Mouse (Mus musculus) layer of hippocampus, adult 11-12 months (tissue): Measurements from ENCODE around the gene Rnf144a.
"Not testable (repeated sequence)": the region's sequence is repeated elsewhere in the genome, so short reads cannot be mapped to it uniquely, and the experiment has no call there.

Source experiments
- DNase-seq: peaks from one replicate; pipeline ENCODE4 v3.0.0; 2022; ENCODE audit warnings: low spot score

The Rnf144a gene

GRCm38 (mm10) chr12:26415104-26415771 lies at the start of gene Rnf144a:
TSS of gene Rnf144a (minus strand) at chr12:26415254.
- peak; percentile 92 for DNase-seq

DNA sequence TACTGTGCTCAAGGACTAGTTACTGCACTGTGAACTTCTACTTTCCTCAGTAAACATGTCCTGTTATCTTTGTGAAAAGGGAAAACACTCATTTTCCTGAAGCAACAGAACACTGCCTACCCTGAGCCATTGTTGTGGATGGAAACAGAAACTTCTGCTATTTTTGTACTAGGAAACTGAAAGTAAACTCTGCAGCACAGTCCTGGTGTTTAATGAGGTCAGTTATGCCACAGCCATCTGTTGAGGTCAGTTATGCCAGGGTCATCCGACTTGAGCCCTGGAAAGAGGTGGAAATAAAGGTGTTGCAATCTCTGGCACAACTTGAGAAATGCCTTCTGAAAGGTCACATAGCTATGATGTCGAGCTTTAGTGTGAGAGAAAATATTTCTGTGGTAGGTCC lies 45.0 kb upstream of the Rnf144a start:
- DNase-seq, result no peak

DNA sequence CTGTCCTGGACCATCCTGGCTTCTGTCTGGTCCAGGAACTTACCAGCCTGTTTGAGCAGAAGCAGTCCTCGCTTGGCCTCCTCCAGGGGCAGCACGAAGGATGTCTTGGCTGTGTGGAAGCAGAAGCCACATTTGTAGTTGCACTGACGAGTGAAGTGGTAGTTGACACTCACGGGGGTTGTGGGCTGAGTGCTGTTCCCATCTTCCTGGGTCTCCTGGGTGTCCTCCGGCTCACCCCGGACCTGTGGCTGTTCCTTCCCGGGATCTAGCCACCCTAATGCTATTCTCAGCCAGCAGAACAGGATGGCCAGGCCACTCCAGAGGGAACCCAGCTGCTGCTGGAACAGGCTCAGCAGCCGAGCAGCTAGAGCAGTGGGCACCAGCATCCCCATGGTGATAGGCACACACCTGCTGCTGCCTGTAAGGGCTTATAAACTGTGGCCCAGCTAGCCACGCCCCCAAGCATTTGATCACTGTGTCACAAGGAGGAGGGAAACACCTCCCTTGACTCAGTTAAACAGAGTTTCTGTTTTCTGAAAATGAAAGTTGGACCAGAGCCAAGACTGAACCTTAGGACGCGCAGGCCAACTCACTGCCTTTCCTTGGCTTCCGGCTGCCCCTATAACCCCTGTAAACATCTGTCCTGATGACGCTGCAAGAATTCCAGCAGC lies 41.1 kb upstream of the Rnf144a start, which contains the start of gene Rsad2:
Rsad2 (minus strand) TSS at position 425 of the 671 bp plus-strand sequence.
- DNase-seq, result peak; percentile 24

DNA sequence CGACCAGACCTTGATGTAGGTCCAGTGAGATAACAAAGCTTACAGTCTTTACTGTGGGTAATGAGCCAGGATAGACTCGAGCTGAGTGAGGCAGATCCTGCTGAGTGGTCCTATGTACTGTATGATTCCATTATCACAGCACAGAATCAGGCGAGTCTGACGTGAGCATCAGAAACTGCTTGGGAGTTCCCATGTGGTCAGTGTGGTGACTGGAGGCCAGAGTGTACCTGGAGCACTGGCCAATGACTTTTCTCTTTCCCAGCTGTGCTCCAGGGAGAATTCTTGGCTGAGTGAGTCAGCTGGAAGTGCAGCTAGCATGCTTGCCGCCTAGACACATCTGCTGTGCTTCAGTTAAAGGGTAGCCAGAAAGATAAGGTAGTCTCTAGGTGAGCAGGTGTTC lies 39.6 kb upstream of the Rnf144a start:
- no peak for DNase-seq

DNA sequence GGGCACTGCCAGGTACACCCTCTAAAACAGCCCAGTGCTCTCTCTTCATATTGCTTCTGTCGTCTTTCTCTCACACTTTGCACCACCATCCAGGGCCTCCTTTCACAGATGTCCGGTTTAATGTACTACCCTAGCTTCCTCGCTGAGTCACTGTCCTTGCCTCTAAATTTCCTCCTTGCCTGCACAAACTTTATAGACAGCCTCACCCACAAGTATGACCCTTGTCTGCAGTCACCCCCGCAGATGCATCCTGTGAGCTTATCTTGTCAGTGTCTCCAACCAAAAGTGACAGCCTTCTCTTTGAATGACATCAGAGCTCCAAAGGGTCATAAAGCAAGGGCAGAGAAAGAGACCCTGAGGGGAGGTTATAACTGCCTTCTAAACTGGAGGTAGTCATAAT lies 37.9 kb upstream of the Rnf144a start:
- no peak for DNase-seq

DNA sequence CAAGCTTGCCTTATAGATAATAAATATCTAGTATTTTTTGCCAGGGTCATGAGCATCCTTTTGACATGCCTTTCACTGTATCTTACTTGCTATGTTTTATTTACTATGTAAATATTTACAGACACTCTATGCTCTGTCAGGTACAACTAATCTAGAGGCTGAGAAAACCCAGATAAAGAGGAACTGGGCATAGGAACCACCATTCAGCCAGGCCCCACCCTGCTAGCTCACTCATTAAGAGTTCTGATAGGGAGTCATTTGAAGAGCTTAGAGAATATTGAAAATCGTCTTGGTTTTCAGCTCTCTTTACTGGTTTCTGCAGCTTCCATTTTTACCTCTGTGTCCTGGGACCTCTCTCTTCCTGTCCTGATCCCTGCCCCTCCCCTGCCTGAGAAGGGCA lies 36.1 kb upstream of the Rnf144a start:
- no peak for DNase-seq

- no peak for DNase-seq
These were observed 34.4 kb upstream of the Rnf144a start for GRCm38 (mm10) chr12:26449483-26449882.

GRCm38 (mm10) chr12:26446377-26447045 lies 31.5 kb upstream of the Rnf144a start:
- DNase-seq, result no peak

- DNase-seq, result no peak
These were observed 29.5 kb upstream of the Rnf144a start for GRCm38 (mm10) chr12:26444511-26444910.

DNA sequence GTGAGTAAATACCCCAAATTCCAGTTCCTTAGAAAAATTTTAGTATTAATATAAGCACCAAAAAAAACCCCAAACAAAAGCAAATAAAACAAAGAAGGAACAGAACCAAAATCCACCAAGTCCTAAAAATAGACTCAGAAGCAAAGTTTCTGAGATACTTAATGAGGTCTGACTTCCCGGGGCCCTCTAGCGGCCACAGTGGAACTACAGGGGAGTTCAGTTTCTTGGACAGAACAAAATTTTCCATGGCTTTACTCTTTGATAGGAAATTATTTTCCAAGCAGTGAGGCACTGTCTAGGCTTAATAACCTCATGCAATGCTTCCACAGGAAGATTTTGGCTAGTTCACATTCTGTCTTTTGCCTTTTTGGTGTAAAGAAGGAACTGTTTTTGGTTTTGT lies 29.0 kb upstream of the Rnf144a start:
- peak; percentile 79 for DNase-seq

GRCm38 (mm10) chr12:26439366-26439765 lies 24.3 kb upstream of the Rnf144a start:
- DNase-seq, result no peak

DNA sequence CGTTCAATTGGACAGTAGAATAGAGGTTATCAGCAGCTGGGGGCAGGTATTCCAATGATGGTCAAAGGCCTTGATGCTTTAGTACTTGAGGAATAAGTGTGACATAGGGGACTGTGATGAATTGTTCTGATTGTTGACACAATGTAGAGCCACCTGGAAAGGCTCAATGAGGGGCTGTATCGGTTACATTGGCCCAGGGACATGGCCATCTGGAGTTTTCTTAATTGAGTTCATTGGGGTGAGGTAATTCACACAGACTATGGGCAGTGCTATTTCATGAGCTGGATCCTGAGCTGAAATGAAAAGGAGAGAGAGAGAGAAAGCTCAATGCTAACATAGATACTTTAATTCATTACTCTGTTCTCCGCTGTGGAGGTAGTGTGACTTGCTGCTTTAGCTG lies 22.9 kb upstream of the Rnf144a start:
- no peak for DNase-seq

DNA sequence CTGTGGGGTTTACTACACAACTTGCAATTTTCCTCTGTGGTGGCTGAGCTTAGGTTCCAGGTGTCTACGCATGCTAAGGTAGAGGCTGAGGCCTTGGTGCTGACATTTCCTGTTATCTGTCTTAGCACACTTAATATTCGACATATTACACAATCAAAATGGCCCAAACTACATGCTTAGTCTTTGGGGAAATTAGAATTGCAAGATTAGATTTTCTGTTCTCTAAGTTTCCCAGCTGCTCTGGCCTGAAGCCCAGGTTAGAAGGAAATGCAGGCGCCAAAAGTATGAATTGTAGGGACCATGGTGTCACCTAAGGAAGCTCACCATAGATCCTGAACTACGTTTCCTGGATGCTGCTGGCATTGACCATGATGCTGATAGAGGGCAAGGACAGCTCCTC lies 21.3 kb upstream of the Rnf144a start:
- DNase-seq, result no peak

DNA sequence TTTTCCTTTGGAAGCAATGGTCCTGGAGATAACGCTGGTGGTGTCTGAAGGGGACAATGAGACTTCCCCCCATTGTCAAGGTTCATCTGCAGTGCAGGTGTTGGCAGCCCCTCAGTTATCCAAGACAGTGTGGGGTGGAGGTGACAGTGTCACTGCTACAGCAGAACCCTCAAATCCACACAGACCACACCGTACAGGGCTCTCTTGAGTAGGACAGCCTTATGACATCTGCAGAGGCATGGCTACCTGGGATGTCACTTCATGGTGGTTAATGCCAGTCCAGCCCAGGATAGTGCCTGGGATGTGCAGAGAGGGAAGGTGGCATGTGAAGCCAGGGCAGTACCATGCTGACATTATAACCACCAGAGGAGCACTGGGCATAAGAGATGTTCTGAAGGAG lies 13.7 kb upstream of the Rnf144a start:
- not testable (repeated sequence) for DNase-seq

DNA sequence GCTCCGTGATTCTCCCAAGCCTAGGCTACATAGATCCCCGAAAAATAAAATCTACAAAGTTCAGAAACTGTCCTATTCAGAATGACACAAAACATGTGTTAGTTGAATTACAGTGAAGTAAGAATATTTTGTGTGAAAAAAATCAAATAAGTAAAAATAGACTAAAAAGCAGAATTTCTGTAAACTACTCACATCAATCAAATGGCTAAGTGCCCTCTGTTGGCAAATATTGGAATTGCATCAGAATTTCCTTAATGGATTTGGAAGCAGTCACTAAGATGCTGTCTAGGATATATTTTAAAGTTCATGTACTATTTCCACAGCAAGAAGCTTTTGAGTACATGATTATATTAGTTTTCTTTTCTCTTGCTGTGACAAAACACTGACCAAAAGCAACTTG lies 9.8 kb upstream of the Rnf144a start:
- peak; percentile 48 for DNase-seq

- no peak for DNase-seq
These were observed 3.3 kb upstream of the Rnf144a start for GRCm38 (mm10) chr12:26418322-26418721.

DNA sequence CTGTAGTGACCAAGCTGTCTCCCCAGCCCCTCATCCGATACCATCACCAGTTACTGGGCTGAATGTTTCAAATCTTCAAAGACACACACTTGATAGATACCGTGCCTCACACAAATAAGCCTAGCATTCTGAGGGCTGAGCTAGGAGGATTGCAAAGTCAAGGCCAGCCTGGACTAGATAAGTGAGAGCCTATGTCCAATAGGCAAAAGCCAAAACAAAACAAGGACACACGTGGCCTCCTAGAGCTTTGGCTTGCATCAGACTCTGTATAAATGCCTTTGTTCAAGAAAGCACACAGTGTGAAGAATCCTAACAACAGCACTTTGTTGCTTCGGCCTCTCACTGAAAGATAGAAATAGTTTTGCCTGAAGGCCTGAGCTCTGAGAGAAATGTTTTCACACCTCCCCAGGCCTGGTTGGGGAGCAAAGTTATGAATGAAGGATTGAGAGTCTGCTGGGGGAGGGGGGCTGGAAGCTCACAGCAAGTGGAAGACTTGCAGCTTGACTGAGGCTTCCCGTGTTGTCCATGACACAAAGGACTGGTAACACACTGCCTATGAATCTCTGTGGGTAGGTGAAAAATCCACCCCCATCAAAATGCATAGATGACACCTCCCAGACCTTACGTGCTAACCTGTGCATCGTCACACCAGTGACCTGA lies 1.7 kb upstream of the Rnf144a start:
- DNase-seq, result no peak

GRCm38 (mm10) chr12:26414451-26415103 lies 477 bp downstream of the Rnf144a start:
- DNase-seq, result no peak

- DNase-seq, result no peak
These were observed 1.1 kb downstream of the Rnf144a start for GRCm38 (mm10) chr12:26413961-26414411.

DNA sequence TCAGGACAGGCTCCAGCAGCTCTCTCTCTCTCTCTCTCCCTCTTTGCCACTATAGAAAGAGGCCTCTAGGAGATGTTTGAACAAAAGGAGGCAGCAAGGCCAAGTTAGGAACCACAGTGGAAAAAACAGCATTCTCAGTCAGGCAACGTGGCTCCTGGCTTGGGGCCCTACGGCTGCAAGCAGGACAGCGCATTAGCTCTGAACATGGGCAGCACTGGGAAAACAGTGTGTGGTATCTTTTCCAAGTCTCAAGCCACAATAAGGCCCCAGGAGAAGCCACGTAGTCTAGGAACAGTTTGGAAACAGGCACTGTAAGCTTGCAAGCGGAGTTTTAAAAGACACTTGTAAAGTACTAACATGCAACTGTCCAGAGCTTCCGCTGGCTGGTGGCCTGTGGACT lies 2.3 kb downstream of the Rnf144a start:
- DNase-seq, result no peak

GRCm38 (mm10) chr12:26411841-26412450 lies 3.1 kb downstream of the Rnf144a start:
- DNase-seq, result no peak

DNA sequence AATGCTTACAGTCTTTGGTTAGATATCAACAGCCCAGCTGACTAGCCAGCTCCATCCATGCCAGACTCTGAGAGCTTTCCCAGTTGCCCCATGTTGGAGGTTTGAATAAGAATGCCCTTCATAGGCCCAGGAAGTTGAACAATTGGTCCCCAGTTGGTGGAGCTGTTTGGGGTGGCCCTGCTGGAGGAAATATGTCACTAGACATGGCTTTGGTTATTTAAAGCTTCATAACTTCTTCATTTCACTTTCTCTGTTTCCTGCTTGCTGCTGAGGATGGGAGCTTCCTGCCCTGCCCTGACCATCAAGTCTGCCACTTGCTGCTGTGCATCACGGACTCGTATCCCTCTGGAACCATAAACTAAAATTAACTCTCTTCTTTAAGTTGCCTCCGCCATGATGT lies 4.6 kb downstream of the Rnf144a start:
- DNase-seq, result no peak
